Mouse (Mus musculus) macrophage (primary cell): ENCODE measurements around the gene Plcd3. TPM values are rescaled to one million over a fixed set of nuclear protein-coding genes. Genes with fewer than 3 reads are reported as not detected.

Experiments
- H3K27ac ChIP-seq: fragments of 350-480 bp; formaldehyde crosslinking; 2 replicates; pipeline ENCODE4 v1.9.0; 2021
- H3K36me3 ChIP-seq: fragments of 350-480 bp; formaldehyde crosslinking; 2 replicates; pipeline ENCODE4 v1.9.0; 2021; ENCODE audit errors: inconsistent target
- H3K4me3 ChIP-seq: fragments of 350-480 bp; formaldehyde crosslinking; 2 replicates; pipeline ENCODE4 v1.9.0; 2021; ENCODE audit errors: inconsistent target
- H3K79me2 ChIP-seq: fragments of 350-480 bp; formaldehyde crosslinking; 2 replicates; pipeline ENCODE4 v1.9.0; 2021; ENCODE audit errors: inconsistent target
- WGBS: methylation state at CpG from one replicate; pipeline ENCODE4 v1.1.7; 2026; ENCODE audit warnings: inconsistent platforms; ENCODE audit not compliant: missing documents; 5-methylcytosine and 5-hydroxymethylcytosine counted together
- polyA plus RNA-seq: library from polyadenylated mRNA; stranded (reverse); fragments of 250-400 nt; gene quantifications from 3 replicates; pipeline ENCODE4 v1.2.4, GENCODE M21; 2018; ENCODE audit warnings: inconsistent platforms

The Plcd3 gene
- polyA plus RNA-seq, 1 experiment from 2014 or later, result not detected

DNA sequence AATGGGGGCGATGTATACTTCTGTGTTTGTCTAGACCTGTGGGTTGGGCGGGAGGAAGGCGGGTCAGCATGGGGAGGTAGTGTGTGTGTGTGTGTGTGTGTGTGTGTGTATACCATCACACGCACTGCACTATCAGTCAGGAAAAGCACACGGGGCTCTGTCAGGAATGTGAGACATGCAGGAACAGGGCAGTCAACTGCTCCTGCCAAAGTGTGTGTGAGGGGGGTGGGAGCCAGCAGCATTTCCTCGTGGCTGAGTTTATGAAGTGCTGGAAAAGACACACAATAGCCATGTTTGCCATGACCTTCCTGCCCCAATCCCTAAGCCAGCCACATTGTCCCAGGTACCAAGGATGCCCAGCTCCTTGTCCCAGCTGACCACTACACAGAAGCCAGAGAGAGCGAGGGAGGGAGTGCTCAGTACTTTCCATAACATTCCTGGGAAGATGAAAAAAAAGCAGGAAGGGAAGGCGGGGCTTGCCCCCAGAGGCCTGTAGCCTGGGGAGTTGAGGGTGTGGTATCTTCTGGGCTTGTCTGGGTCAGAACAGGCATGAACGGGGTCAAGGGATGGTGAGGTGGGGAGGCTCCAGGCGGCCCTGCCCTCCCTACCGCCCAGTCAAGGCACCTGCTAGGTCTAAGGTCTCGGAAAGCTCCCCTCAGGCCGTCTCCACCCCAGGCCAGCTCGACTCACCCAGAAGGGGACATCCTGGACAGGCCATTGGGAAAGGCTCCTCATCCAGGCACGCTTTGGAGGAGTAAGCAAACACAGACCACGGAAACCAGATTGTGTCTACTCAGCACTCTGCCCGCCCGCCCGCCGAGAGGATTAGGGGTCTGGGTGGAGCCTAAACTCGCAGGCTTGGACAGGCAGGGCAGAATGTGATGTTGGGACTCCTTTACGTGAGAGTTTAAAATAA lies 4.2 kb downstream of the Plcd3 start:
- no peak overlapping the region for H3K4me3 ChIP-seq
- no peaks in the 10 kb centered on the region for H3K36me3 ChIP-seq
- WGBS, result 85% methylated on average over 18 of the region's 22 CpGs
- H3K79me2 ChIP-seq, result no peaks in the 10 kb centered on the region
- H3K27ac ChIP-seq, result no peak overlapping the region

DNA sequence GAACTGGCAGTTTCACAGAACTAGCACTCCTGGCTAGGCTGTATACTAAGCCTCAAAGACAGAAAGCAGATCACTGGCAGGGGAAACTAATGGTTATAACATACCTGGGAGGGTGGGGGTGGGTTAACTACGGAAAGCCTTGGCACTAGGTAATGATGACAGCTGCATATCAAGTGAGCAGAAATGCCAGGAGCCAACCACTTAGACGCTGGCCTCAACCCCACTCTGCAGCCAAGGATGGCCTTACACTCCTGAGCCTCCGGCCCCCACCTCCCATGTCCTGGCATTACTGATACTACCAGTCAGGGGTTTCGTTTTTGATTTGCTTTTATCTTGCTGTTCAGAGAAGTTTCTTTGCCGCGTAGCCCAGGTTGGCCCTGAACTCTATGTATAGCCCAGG lies 5.7 kb downstream of the Plcd3 start:
- Histone ChIP-seq H3K36me3 (no peaks in the 10 kb centered on the region), H3K79me2 (no peaks in the 10 kb centered on the region), H3K4me3 (no peak overlapping the region), H3K27ac (no peak overlapping the region)
- 95% methylated on average over 6 of the region's 6 CpGs for WGBS

- no peaks in the 10 kb centered on the region for H3K36me3 ChIP-seq
- no peak overlapping the region for H3K27ac ChIP-seq
- H3K79me2 ChIP-seq, result no peaks in the 10 kb centered on the region
- H3K4me3 ChIP-seq, result no peak overlapping the region
- 87% methylated on average over 9 of the region's 9 CpGs for WGBS
Observed at GRCm38 (mm10) chr11:103095107-103095670, 6.3 kb downstream of the Plcd3 start.

DNA sequence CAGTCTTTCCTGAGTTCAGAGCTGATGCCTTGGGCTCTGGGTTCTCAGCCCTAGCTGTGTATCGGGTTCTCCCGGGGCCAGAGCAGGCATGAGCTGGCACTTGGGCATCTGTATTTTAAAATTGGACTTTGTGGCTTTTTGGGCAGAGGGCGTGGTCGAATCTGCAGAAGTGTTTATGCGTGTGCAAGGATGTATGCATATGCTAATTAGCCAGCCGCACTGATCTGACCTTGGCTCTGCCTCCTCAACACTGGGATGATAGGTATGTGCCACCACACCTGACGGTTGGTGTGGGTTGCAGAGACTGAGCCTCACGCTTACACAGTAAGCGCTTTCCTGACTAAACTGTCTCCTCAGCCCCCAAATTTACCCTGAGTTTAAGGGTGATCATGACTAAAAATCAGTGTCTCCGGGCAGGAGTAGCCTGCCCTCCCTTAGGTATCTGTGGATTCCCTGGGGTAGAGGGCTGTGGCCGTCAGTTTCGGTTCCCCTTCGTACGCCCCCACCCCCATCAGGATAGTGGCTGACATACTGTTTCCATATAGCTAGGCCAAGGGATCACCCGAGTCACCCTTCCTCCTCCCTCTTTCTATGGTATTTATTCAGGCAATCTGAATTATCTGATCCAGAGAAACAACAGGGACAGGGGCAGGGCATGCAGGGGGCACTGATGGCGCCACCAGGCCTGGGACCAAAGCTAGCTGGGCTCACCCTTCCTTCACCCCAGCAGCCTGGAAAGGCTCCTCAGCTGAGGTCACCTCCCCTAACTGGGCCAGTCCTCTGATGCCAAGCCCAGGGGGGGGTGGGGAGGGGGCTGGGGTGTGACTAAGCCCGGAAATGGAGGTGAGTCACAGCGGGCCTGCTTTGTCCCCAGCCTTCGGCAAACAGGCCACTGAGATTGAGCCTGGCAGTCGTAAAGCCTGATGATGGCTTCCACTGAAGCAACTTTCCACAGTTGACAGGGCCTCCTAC lies 7.3 kb downstream of the Plcd3 start:
- Histone ChIP-seq H3K27ac (no peak overlapping the region), H3K79me2 (no peaks in the 10 kb centered on the region), H3K4me3 (no peak overlapping the region), H3K36me3 (no peaks in the 10 kb centered on the region)
- WGBS, result 47% methylated on average over 20 of the region's 20 CpGs

DNA sequence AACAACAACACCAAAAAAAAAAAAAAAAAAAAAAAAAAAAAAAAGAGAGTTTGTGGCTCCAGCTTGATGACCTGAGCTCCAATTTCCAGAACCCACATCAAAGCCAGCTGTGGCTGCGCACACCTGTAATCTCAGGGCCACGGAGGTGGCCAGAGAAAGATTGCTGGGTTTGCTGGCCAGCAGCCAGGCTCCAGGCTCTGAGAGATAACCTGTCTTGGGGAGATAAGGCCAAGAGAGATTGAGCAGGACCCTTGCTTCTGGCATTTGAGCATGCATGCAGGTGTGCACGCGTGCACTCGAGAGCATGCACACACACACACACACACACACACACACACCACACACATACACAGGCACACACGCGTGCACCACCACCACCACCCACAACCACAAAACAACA lies 8.2 kb downstream of the Plcd3 start:
- no peaks in the 10 kb centered on the region for H3K36me3 ChIP-seq
- H3K27ac ChIP-seq, result no peak overlapping the region
- H3K79me2 ChIP-seq, result no peaks in the 10 kb centered on the region
- H3K4me3 ChIP-seq, result no peak overlapping the region
- WGBS, result 87% methylated on average over 5 of the region's 7 CpGs

GRCm38 (mm10) chr11:103081631-103082030 lies 19.8 kb downstream of the Plcd3 start:
- H3K36me3 ChIP-seq, result no peaks in the 10 kb centered on the region
- WGBS, result 95% methylated on average over 6 of the region's 6 CpGs
- no peak overlapping the region for H3K4me3 ChIP-seq
- no peaks in the 10 kb centered on the region for H3K79me2 ChIP-seq
- H3K27ac ChIP-seq, result no peak overlapping the region

DNA sequence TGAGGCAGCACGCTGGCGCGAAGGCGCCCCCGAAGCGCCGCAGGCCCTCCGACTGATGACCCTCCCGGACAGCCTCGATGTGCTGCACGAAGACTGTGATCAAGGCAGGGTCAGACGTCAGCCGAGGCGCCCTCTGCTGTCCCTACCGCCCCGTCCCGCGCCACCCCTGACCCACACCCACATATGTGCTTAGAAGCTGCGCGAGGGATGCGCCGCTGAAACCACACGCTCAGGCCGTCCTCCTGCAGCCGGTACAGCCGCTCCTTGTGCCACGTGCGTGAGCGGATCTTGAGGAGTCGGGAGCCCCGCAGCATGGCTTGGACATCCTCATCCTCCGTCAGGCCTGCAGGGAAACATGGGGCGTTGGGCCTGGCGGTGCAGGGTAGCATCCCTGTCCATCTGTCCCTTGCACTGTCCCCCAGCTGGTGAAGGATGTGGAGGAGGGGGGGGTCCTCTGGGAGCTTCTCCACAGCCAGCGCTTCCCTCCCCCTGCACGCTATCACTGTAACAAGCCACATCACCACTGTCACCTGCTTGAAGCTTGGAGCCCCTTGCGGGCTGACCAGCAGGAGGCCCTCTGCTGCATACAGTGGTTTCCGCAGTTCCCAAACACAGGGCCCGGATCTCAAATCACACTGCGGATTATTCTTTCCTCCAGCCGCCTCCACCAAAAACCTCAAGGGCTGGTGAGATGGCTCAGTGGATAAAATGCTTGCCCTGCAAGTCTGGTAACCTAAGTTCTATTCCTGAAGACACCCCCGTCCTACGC lies 21.0 kb downstream of the Plcd3 start:
- no peaks in the 10 kb centered on the region for H3K79me2 ChIP-seq
- no peak overlapping the region for H3K4me3 ChIP-seq
- 11% methylated on average over 42 of the region's 43 CpGs for WGBS
- H3K36me3 ChIP-seq, result no peaks in the 10 kb centered on the region
- no peak overlapping the region for H3K27ac ChIP-seq

GRCm38 (mm10) chr11:103078131-103078530 lies 23.3 kb downstream of the Plcd3 start:
- H3K27ac ChIP-seq, result no peak overlapping the region

DNA sequence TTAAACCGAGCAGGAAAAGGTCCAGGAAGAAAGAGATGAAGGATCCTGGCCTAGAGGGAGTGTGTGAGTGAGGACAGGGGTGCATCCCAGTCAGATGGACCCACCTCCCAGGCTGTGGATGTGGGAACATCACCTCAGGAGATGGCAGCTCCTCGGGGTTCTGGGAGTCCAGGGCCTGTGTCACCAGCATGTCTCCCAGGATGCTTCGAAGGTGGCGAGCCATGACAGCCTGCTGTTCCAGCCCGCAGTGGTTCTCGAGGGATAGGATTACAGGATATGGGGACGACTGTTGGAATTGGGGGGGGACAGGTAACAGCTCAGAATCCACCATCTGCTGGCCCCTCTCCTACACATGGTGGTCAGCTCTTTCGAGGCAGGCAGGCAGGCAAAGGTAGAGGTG lies 24.9 kb downstream of the Plcd3 start:
- Histone ChIP-seq H3K4me3 (no peak overlapping the region), H3K27ac (no peak overlapping the region), H3K79me2 (no peaks in the 10 kb centered on the region), H3K36me3 (no peaks in the 10 kb centered on the region)
- WGBS, result 90% methylated on average over 8 of the region's 8 CpGs

More at GRCm38 (mm10) chr11:103078131-103078530, 23.3 kb downstream of the Plcd3 start:
- H3K4me3 ChIP-seq, result no peak overlapping the region
- WGBS, result 97% methylated on average over 8 of the region's 11 CpGs
- no peaks in the 10 kb centered on the region for H3K79me2 ChIP-seq
- no peaks in the 10 kb centered on the region for H3K36me3 ChIP-seq

DNA sequence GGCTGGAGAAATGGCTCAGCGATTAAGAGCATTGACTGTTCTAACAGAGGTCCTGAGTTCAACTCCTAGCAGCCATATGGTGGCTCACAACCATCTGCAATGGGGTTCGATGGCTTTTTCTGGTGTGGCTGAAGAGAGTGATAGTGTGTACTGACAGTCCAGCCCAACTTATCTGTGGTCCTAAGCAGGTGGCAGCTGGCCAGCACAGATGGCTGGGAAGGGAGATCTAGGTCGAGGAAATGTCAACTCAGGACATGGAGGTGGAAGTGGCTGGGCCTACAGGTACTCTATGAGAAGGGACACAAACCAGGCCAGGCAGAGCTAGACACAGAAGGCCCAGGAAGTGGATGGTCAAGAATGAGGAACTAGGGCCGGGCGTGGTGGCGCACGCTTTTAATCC lies 25.4 kb downstream of the Plcd3 start:
- Histone ChIP-seq H3K27ac (no peak overlapping the region), H3K79me2 (no peaks in the 10 kb centered on the region), H3K4me3 (no peak overlapping the region), H3K36me3 (no peaks in the 10 kb centered on the region; the same call in 1 of the 2 replicates)
- 82% methylated on average over 7 of the region's 7 CpGs for WGBS

DNA sequence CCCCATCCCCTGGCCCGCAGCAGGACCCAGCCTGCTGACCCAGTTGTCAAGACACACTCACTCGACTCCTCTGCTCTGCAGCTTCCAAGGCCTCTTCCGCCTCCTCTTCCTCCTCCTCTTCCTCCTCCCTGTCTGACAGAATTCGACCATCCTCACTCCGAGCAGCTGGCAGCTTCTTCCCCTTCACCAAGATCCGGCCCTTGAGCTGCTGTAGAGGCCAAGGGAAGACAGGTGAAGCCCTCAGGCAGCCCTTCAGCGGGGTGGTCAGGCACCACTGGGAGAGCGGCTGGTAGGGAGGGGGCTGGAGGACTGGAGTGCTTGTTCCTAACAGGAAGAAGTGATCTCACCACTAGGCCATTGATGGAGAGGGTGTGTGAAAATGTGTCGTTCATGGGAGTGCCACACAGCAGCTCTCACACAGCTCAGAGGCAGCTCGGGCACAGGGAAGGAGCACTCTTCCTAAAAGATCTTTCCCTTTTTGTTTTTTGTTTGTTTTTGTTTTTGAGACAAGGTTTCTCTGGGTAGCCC lies 26.6 kb downstream of the Plcd3 start:
- WGBS, result 63% methylated on average over 10 of the region's 10 CpGs
- no peak overlapping the region for H3K4me3 ChIP-seq
- no peaks in the 10 kb centered on the region; the same call in 1 of the 2 replicates for H3K36me3 ChIP-seq

DNA sequence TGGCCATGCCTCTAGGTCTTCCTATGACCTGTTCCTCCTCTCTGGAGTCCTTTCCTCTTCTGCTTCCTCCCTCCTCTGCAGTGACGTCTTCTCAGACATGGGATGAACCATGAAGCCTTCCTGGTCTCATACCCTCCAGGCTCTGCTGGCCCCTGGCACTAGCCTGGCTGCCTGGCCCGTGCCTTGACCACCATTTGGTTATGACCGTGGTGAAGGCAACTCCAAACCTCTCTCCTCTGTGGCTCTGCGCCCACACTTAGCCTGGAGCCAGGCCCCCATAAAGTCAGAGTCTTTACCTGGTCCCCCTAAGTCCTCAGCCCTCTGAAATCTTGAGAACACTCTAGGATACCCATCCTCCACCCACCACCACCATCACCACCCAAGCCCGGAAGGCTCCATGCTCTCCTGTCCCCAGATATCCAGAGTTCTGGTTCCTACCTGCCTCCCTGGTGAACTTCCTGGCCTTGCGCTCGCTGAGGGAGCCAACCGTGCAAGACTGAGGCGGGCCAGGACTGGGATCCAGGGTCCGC lies 27.3 kb downstream of the Plcd3 start:
- 89% methylated on average over 10 of the region's 10 CpGs for WGBS
- Histone ChIP-seq H3K79me2 (no peaks in the 10 kb centered on the region), H3K4me3 (no peak overlapping the region), H3K36me3 (peaks cover 2% of the 10 kb centered on the region; the same call in 1 of the 2 replicates), H3K27ac (no peak overlapping the region)

More for the DNA sequence above, 26.6 kb downstream of the Plcd3 start:
- H3K79me2 ChIP-seq, result no peaks in the 10 kb centered on the region
- H3K27ac ChIP-seq, result no peak overlapping the region

GRCm38 (mm10) chr11:103073671-103074070 lies 27.8 kb downstream of the Plcd3 start:
- H3K4me3 ChIP-seq, result no peak overlapping the region
- WGBS, result 97% methylated on average over 7 of the region's 7 CpGs
- H3K36me3 ChIP-seq, result peaks cover 7% of the 10 kb centered on the region
- H3K27ac ChIP-seq, result no peak overlapping the region
- no peaks in the 10 kb centered on the region for H3K79me2 ChIP-seq
